Mouse (Mus musculus) erythroblast, embryonic 14.5 days (primary cell): Measurements from ENCODE around the gene Nuak1.

Source experiments
- GATA1 ChIP-seq: IDR thresholded peaks from 2 replicates; pipeline ENCODE4 v1.6.1; 2012; ENCODE audit warnings: low read length, inconsistent platforms, mixed read lengths
- TAL1 ChIP-seq: IDR thresholded peaks from 3 replicates; pipeline ENCODE4 v1.6.1; 2012; ENCODE audit warnings: low read length, inconsistent platforms, mixed read lengths

GRCm38 (mm10) chr10:84360391-84360790 is 80.0 kb downstream of the Nuak1 start:
- TF ChIP-seq GATA1, result no peak
- TF ChIP-seq TAL1, result no peak
